Mouse (Mus musculus): ENCODE data around the gene Usp29. TPM values are rescaled to one million over a fixed set of nuclear protein-coding genes. Genes with fewer than 3 reads are reported as not detected.

Gene Usp29
- polyA plus RNA-seq, 2 experiments = 1.1 to 1.7 TPM

- 18% methylated on average over 2 of the region's 2 CpGs for WGBS (ENCODE audit: insufficient replicate concordance)
- Histone ChIP-seq H3K36me3 (replicated peaks; ENCODE audit: control insufficient read depth, insufficient read depth, low read depth) (no peaks in the 10 kb centered on the region), H3K4me2 (ENCODE audit: low read depth) (no peak overlapping the region), H3K4me1 (replicated peaks; ENCODE audit: control insufficient read depth in 2 of 2, insufficient read depth in 2 of 2, low read length in 1 of 2) (peaks cover 0 to 2% of the 10 kb centered on the region in 2 experiments; a peak in 2 of 4 replicates), H3K4me3 (ENCODE audit: insufficient read depth in 1 of 2, low read depth in 2 of 2, low read length in 2 of 2) (no peak overlapping the region), H3K27me3 (ENCODE audit: control insufficient read depth, insufficient read depth, low read length) (no peaks in the 10 kb centered on the region), H3K9ac (replicated peaks) (no peak overlapping the region), H3K9me3 (ENCODE audit: control insufficient read depth, low read length) (no peaks in the 10 kb centered on the region), H3K27ac (no peak overlapping the region)
- DNase-seq (ENCODE audit: low read depth in 3 of 3, low spot score in 3 of 3) = no peak
- no peak for ATAC-seq (ENCODE audit: insufficient read depth)
- TF ChIP-seq CTCF (IDR thresholded peaks at IDR 0.05; ENCODE audit: low read depth) = no peak
- no peak for TF ChIP-seq EP300 (IDR thresholded peaks at IDR 0.05; ENCODE audit: low read depth)
Measured at GRCm38 (mm10) chr7:6787000-6787399, 56.6 kb downstream of the Usp29 start.

GRCm38 (mm10) chr7:6788101-6788500, 57.7 kb downstream of the Usp29 start:
- Histone ChIP-seq H3K36me3 (replicated peaks; ENCODE audit: control insufficient read depth, insufficient read depth, low read depth) (no peaks in the 10 kb centered on the region), H3K9me3 (ENCODE audit: control insufficient read depth, low read length) (no peaks in the 10 kb centered on the region), H3K9ac (replicated peaks) (no peak overlapping the region), H3K4me1 (replicated peaks; ENCODE audit: control insufficient read depth in 2 of 2, insufficient read depth in 2 of 2, low read length in 1 of 2) (peaks cover 0 to 2% of the 10 kb centered on the region in 2 experiments; a peak in 2 of 4 replicates), H3K27me3 (ENCODE audit: control insufficient read depth, insufficient read depth, low read length) (no peaks in the 10 kb centered on the region), H3K27ac (no peak overlapping the region), H3K4me3 (ENCODE audit: insufficient read depth in 1 of 2, low read depth in 2 of 2, low read length in 2 of 2) (no peak overlapping the region), H3K4me2 (ENCODE audit: low read depth) (no peak overlapping the region)
- 58% methylated on average over 2 of the region's 2 CpGs for WGBS (ENCODE audit: insufficient replicate concordance)
- DNase-seq (ENCODE audit: low read depth in 3 of 3, low spot score in 3 of 3) (no peak), ATAC-seq (ENCODE audit: insufficient read depth) (no peak)
- TF ChIP-seq EP300 (IDR thresholded peaks at IDR 0.05; ENCODE audit: low read depth) (no peak), CTCF (IDR thresholded peaks at IDR 0.05; ENCODE audit: low read depth) (no peak)

- Histone ChIP-seq H3K4me2 (ENCODE audit: low read depth) (no peak overlapping the region), H3K4me3 (ENCODE audit: insufficient read depth in 1 of 2, low read depth in 2 of 2, low read length in 2 of 2) (no peak overlapping the region), H3K27ac (no peak overlapping the region), H3K4me1 (replicated peaks; ENCODE audit: control insufficient read depth in 2 of 2, insufficient read depth in 2 of 2, low read length in 1 of 2) (no peaks in the 10 kb centered on the region), H3K36me3 (replicated peaks; ENCODE audit: control insufficient read depth, insufficient read depth, low read depth) (no peaks in the 10 kb centered on the region), H3K27me3 (ENCODE audit: control insufficient read depth, insufficient read depth, low read length) (no peaks in the 10 kb centered on the region), H3K9ac (replicated peaks) (no peak overlapping the region), H3K9me3 (ENCODE audit: control insufficient read depth, low read length) (no peaks in the 10 kb centered on the region)
- no peak for ATAC-seq (ENCODE audit: insufficient read depth)
- WGBS (ENCODE audit: insufficient replicate concordance) = 60% methylated on average over 9 of the region's 9 CpGs
- TF ChIP-seq EP300 (IDR thresholded peaks at IDR 0.05; ENCODE audit: low read depth) (no peak), CTCF (IDR thresholded peaks at IDR 0.05; ENCODE audit: low read depth) (no peak)
- no peak for DNase-seq (ENCODE audit: low read depth in 3 of 3, low spot score in 3 of 3)
Measured at GRCm38 (mm10) chr7:6791286-6792065, 61.1 kb downstream of the Usp29 start.

- TF ChIP-seq EP300 (IDR thresholded peaks at IDR 0.05; ENCODE audit: low read depth) (no peak), CTCF (IDR thresholded peaks at IDR 0.05; ENCODE audit: low read depth) (no peak)
- Histone ChIP-seq H3K4me3 (ENCODE audit: insufficient read depth in 1 of 2, low read depth in 2 of 2, low read length in 2 of 2) (no peak overlapping the region), H3K9me3 (ENCODE audit: control insufficient read depth, low read length) (no peaks in the 10 kb centered on the region), H3K4me2 (ENCODE audit: low read depth) (no peak overlapping the region), H3K27me3 (ENCODE audit: control insufficient read depth, insufficient read depth, low read length) (no peaks in the 10 kb centered on the region), H3K36me3 (replicated peaks; ENCODE audit: control insufficient read depth, insufficient read depth, low read depth) (no peaks in the 10 kb centered on the region), H3K4me1 (replicated peaks; ENCODE audit: control insufficient read depth in 2 of 2, insufficient read depth in 2 of 2, low read length in 1 of 2) (no peaks in the 10 kb centered on the region), H3K27ac (no peak overlapping the region), H3K9ac (replicated peaks) (no peak overlapping the region)
- 69% methylated on average over 6 of the region's 6 CpGs for WGBS (ENCODE audit: insufficient replicate concordance)
- DNase-seq (ENCODE audit: low read depth in 3 of 3, low spot score in 3 of 3) (no peak), ATAC-seq (ENCODE audit: insufficient read depth) (no peak)
Measured at GRCm38 (mm10) chr7:6793240-6793639, 62.9 kb downstream of the Usp29 start.

DNA sequence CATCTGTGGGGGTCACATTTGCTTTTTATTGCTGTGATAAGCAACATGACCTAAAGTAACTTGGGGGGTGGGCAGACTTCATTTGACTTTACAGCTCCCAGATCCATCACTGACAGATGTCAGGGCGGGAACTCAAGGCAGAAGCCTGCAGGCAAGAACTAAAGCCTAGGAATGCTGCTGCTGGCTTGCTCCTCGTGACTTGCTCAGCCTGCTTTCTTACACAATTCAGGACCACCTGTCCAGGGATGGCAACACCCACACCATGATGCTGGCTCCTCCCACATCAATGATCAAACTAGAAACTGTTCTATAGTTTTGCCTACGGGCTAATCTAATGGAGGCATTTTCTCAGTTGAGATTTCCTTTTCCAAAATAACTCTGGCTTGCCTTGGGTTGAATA, 63.4 kb downstream of the Usp29 start:
- TF ChIP-seq EP300 (IDR thresholded peaks at IDR 0.05; ENCODE audit: low read depth) (no peak), CTCF (IDR thresholded peaks at IDR 0.05; ENCODE audit: low read depth) (no peak)
- WGBS (ENCODE audit: insufficient replicate concordance) = 59% methylated on average over 3 of the region's 3 CpGs
- no peaks in the 10 kb centered on the region for H3K4me1 ChIP-seq (replicated peaks; ENCODE audit: control insufficient read depth in 2 of 2, insufficient read depth in 2 of 2, low read length in 1 of 2)
- H3K27me3 ChIP-seq (ENCODE audit: control insufficient read depth, insufficient read depth, low read length) = no peaks in the 10 kb centered on the region
- H3K4me3 ChIP-seq (ENCODE audit: insufficient read depth in 1 of 2, low read depth in 2 of 2, low read length in 2 of 2) = no peak overlapping the region
- H3K9me3 ChIP-seq (ENCODE audit: control insufficient read depth, low read length) = no peaks in the 10 kb centered on the region
- no peak overlapping the region for H3K9ac ChIP-seq (replicated peaks)
- H3K36me3 ChIP-seq (replicated peaks; ENCODE audit: control insufficient read depth, insufficient read depth, low read depth) = no peaks in the 10 kb centered on the region
- no peak overlapping the region for H3K4me2 ChIP-seq (ENCODE audit: low read depth)
- no peak for ATAC-seq (ENCODE audit: insufficient read depth)
- no peak for DNase-seq (ENCODE audit: low read depth in 3 of 3, low spot score in 3 of 3)
- no peak overlapping the region for H3K27ac ChIP-seq

Data from liver, embryonic 14.5 days (tissue).